Mouse (Mus musculus): ENCODE results near the gene Dnttip2.

The Dnttip2 gene

GRCm38 (mm10) chr3:122290696-122291095 is 16.5 kb downstream of the Dnttip2 start:
- in situ Hi-C loops (cut with MboI, MseI): no loop called here

GRCm38 (mm10) chr3:122291828-122292227 is 17.6 kb downstream of the Dnttip2 start:
- in situ Hi-C loops (cut with MboI, MseI): no loop called here

DNA sequence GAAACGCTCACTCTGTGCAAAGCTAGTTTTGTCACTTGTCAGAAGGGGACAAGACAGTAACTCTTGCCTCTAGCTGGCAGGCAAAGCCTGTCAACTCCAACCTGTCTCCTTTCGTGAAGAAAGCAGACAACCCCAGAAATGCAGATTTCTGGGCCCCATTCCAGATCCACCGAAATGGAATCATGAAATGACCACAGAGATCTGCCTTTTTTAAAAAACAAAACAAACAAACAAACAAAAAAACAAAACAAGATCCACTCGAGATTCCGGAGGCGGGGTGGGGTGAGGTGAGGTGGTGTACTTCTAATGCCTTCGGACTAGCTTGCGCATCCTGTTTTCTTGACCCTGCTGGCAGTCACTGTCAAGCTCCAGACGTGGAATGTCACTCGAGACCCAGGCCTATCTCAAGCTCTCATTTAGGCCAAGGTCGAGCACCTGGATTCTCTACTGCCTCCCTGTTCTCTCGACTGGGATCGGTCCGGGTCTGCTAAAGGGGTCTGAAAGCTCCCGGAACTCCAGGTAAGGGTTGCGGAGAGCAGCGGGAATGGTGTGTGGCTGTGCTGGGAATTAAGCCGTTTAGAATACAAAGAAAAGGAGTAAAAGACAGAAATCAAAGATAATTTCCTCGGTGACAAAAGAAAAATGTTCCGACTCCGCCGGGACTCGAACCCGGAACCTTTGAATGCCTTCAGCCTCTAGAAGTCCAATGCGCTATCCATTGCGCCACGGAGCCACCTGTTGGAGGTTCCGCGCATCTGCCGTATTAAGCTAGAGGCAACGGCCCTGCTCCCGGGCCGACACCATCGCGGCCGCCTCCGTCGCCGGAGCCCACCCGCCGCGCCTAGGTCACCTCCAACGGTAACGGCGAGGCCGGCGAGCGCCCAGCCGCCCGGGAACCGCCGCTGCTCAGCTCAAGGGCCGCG is 18.4 kb downstream of the Dnttip2 start:
- in situ Hi-C loops (cut with MboI, MseI): no loop called here

DNA sequence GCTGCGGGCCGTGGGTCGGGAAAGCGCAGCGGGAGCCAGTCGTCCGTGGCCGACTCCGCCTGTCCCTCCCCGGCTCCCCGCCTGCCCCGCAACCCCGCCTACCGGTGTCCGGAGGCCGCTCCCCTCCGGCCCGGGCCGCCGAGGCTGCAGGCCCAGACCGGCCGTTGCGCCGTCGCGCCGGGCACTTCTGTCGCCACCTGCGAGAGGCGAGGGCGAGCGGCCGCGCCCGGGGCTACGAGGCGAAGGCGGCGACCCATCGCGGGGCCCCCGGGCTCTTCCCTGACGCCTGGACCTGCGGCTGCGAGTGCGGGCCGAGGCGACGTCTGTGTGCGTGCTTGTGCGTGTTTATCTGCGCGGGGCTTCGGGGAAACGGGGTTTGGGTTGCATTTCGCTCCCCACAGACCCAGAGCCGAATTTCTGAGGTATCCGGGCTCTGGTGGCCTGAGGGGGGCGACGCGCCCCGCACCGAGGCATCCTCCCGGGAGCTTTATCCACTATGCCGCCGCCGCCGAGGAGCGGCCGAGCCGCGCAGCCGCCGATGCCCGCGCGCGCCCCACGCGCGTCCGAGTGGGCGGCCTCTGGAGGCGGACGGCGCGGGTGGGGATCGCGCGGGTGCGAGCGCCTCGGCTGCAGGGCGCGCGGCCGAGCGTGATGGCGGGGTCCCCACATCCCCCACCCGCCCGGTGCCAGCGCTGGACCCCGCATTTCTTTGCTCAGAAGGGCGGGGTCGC is 19.2 kb downstream of the Dnttip2 start:
- in situ Hi-C loops (cut with MboI, MseI): no loop called here

DNA sequence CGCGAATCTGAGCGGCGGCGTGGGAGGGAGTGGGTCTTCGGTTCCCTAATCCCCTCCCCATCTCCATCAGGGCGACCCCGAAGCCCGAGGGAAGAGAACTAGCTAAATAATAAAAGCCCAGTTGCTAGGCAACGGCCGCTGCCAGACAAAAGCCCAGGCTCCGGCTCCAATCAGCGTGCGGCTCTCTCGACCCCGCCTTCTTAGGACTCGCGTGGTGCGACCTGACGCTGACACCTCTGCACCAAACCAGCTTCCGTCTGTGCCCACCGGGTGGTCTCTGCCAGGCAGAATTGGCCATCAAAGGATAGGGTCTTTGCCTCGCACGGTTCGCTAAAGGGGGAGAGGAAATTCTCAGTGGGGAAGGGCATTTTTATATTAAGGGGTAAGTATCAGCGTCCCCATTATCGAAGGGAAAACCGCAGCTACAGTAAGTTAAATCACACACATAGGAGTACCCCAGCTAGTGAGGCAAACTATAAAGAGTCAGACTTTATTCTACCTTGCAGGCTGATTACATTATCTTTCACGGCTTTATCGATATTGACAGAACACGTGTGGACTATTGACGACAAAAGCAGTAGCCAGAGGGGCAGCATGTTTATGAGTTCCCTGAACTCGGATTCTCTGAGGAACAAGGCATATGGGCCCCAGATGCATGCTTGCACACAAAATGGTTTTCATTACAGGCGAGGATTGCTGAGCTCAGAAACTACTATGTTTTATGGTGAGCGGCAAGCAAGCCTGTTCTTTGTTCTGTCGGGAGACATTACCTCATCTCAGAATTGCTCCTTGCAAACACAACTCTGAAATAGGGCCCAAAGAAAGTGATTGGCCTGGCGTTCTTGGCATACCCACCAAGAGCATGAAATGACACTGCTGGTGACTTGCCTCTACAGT is 20.0 kb downstream of the Dnttip2 start, which contains the start of gene Bcar3:
TSS of gene Bcar3 (plus strand) at position 183 of the 897 bp plus-strand sequence.
- in situ Hi-C loops (cut with MboI, MseI): no loop called here

DNA sequence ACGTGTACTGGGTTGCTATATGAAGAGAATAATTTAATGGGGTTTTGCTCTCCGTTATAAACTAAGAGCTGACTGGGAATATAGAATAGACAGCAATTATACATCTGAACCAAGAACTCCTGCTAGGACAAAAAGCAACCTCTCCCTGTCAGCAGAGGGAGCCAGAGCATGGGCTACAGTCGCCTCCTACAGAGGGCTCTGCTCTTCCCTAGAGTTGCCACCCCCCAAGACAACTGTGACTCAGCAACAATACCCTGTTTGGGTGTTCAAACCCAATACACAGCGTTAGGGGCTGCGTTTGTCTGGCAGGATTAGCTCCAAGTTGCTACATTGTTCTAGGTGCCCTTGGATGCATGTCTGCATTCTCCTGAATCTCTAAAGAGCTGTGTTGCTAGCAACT is 21.3 kb downstream of the Dnttip2 start:
- in situ Hi-C loops (cut with MboI, MseI): no loop called here

DNA sequence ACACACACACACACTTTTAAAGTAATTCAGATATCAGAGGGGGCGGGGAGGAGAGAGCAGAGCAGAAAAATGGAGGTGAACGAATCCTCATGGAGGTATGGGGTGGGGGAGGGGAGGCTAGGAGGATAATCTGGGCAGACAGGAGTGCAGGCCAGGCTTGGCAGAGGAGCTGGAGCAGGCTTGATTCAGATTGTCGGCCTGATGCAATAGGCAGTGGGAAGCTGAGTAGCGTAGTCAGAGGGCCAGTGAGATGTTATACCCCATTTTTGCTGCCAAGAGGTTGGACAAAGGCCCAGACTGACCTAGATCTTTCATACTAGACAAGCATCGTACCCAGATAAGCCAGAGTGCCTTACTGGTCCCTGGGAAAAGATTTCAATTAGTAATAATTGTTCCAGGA is 22.8 kb downstream of the Dnttip2 start:
- in situ Hi-C loops (cut with MboI, MseI): no loop called here

DNA sequence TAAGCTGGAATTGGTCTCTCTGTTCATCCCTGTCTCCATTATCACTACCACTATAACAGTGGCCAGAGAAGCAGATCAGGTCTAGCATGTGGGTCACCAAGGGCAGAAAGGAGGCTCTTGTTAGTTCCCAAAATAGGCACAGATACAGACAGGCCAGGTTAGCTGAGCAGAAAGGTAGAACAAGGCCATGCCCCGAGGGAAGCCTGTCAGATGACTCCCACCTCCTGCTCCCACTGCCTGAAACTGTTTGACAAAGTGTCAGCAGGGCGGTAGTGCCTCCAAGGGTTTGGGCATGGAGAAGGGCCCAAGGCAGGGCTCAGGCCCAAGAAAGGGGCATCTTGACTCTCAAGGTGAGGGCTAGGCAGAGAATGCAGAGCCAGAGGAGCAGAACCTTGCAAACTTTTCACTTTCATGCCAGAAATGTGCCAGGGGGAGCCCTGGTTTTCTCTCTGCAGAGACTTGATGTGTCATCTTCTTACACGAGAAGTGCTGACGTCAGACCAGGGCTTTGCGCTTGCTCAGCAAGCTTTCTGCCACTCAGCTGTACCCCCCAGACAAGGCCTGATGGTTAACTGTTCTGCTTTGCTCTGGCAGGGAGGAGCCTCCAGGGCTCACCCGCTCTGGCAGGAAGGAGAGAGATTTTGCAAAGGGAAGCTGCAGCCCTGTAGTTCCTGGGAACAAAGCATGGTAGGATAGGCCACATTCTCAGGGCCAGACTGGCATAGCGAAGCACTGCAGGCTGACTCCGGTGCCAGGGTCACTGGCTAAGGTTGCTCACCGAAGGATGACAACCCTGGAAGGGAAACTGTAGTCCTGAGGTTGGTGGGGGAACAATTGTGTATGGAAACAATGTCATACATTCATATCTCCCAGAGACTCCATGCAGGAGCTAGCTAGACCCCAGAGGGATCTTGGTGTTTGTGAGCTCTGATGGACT is 27.1 kb downstream of the Dnttip2 start:
- in situ Hi-C loops (cut with MboI, MseI): no loop called here

- in situ Hi-C loops (cut with MboI, MseI): no loop called here
Measured at GRCm38 (mm10) chr3:122304560-122304959, 30.4 kb downstream of the Dnttip2 start.

DNA sequence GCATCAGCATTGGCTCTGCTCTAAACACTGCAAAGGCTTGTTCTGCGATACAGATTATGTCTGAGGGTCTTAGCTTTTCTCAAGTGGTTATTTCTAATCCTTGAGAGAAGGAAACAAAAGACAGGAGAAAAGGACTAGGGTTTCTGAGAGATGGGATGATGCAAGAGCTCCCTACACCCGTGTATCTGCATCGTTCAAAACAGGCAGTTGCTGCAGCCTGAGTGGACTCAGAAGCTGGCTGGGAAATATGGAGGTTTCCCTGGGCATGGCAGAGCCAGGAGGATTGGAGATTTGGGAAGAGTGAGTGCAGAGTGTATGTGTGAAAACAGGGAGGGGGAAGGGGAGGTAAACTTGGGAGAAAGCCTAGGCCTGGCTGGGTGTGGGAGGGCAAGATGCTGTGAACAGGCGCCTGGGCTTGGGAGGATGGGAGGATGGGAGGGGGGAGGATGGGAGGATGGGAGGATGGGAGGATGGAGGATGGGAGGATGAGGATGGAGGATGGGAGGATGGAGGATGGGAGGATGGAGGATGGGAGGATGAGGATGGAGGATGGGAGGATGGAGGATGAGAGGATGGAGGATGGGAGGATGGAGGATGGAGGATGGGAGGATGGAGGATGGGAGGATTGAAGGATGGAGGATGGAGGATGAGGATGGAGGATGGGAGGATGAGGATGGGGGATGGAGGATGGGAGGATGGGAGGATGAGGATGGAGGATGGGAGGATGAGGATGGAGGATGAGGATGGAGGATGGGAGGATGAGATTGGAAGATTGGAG is 33.9 kb downstream of the Dnttip2 start:
- in situ Hi-C loops (cut with MboI, MseI): no loop called here

GRCm38 (mm10) chr3:122308981-122309380 is 34.8 kb downstream of the Dnttip2 start:
- in situ Hi-C loops (cut with MboI, MseI): no loop called here

DNA sequence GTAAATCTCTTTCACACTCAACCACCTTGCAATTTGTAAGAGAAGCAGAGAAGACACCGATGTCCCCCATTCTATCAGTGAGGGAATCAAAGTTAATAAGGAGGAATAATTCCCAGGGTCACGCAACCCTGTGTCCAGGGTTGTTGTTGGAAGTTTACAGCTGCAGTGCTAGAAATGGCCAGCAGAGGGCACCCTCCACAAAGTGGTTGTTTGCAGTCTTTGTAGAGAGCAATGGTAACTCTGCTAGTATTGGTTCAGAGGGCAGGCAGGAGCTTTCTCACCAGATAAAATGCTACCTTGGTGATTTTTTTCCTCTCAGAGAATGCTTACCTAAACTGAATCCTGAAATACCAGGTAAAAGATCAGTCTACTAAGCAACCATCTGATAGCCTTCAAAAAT is 37.9 kb downstream of the Dnttip2 start:
- in situ Hi-C loops (cut with MboI, MseI): loop anchor here (5.0 kb wide), 2 partner anchors 165 to 325 kb away; no protein-coding TSS in a partner anchor

DNA sequence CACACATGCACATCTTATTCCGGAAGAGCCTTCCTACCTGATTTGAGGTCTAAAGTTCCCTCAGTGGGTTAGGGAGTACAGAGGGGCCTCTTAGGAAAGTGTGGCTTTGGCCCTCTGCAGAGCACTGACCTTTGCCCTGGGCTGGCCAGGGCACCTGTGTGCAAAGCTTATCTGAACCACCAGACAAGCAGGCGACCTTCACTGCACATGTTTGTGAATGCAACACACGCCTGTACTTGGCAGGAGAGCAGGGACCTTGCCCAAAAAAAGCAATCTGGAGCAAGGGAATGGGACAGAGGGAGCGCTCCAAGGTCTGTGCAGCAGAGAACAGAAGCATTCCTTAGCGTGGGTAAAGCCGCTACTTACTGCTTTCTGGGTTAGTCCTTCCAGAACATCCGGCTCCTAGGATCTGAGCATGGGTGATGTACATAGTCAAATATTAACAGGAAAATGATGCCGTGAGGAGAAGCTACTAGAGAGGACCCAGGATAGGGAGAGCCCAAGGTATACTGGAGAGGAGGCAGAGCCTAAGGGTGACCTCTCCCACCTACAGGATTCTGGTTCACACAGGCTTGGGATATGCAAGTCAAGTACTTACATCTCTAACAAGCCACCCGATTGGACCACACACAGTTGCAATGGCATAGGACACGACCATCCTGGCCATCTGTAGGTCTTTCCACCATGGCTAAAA is 38.9 kb downstream of the Dnttip2 start:
- in situ Hi-C loops (cut with MboI, MseI): loop anchor here (5.0 kb wide), 2 partner anchors 164 to 324 kb away; no protein-coding TSS in a partner anchor

DNA sequence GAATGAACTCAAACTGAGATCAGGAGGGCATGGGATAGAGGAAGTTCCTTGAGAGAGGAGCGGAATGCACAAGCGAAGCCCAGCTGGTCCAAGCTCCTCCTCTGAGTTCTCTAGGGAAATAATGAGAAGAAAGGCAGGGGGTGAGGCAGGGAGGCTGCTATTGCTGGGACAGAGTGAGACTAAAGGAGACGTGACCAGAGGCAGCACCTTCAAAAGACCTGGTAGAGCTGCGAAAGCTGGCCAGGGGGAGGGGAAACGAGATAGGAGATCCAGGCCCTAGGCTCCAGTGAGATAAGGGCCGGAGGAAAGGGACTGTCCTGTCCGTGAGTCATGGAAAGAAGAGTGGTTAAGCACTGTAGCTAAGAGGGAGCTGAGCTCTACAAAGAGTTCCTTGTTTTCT is 39.7 kb downstream of the Dnttip2 start:
- in situ Hi-C loops (cut with MboI, MseI): loop anchor here (5.0 kb wide), 2 partner anchors 163 to 323 kb away; no protein-coding TSS in a partner anchor

GRCm38 (mm10) chr3:122316621-122317020 is 42.4 kb downstream of the Dnttip2 start:
- in situ Hi-C loops (cut with MboI, MseI): no loop called here

DNA sequence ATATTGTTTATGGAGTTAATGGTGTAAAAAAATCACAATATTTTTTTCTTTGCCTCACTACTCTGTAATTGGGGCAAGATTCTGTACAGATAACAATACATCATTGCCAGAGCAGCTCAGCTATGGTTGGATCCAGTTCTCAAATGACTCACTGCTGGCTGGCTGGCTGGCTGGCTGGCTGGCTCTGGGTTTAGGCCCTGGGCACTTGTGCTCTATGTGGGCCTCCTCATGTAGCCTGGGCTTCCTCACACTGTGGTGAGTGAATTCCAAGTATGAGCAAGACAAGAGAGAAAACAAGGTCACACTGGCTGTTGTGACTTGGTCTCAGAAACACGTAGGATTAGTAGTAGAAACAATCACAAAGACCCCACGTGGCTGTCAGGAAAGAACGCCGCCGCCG is 43.2 kb downstream of the Dnttip2 start:
- in situ Hi-C loops (cut with MboI, MseI): no loop called here

DNA sequence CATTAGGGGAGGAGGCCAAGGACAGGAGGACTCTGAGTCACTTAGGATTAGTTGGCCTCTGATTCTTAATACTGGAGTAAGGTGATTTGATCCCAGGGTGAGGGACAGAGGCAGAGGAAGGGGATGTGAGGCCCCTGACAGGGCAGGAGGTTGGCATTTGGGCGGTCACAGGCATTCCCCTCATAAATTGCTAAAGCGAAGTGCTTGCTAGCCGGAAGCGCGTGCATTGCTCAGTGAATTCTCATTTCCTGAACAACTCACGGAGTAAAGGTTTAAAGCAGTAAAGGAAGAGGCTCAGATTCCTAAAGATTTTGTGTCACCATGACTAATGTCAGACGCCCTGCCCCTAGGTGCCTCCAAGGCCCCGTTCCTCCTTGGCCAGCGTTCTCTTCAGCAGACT is 48.0 kb downstream of the Dnttip2 start:
- in situ Hi-C loops (cut with MboI, MseI): loop anchor here (5.0 kb wide), 1 partner anchor 135 kb away; no protein-coding TSS in a partner anchor

DNA sequence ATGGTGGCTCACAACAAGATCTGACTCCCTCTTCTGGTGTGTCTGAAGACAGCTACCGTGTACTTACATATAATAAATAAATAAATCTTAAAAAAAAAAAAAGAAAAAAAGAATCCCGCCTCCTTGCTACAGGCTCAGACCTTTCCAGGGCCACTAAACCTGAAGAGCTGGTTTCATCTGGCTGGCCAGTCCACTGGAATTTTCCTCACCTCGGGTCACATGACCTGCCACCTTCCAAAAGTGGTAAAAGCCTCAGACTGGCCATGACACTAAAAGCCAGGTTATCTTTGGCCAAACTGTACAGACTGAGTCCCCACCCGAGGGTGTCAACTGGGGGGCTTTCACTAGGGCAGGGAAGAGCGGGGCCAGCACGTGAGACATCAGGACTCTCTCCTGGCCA is 49.7 kb downstream of the Dnttip2 start:
- in situ Hi-C loops (cut with MboI, MseI): loop anchor here (5.0 kb wide), 1 partner anchor 133 kb away; no protein-coding TSS in a partner anchor

DNA sequence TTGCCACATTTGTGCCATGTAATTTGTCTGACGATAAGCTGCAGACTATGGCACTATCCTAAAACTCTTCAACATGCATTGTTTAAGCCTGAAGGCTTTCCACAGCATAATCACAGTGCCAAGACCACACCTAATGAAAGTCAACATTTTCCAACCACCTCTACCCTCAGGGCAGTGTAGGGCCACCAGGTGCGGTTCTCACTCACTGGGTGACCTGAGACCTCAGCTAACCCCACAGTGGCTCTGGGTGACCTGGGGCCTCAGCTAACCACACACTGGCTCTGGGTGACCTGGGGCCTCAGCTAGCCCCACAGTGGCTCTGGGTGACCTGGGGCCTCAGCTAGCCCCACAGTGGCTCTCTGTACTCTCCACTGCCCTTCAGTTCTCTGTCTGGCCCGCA is 50.3 kb downstream of the Dnttip2 start:
- in situ Hi-C loops (cut with MboI, MseI): loop anchor here (5.0 kb wide), 1 partner anchor 133 kb away; no protein-coding TSS in a partner anchor

All from T-helper 1 cell (primary cell).